Mouse (Mus musculus) gastrocnemius, postnatal 36 days (tissue): Measurements from ENCODE around the gene Med17. TPM values are rescaled to one million over a fixed set of nuclear protein-coding genes. Genes with fewer than 3 reads are reported as not detected.
A peak's percentile ranks its signal among the peaks of the same experiment; 100 is the strongest.
"Not testable (repeated sequence)": the region's sequence is repeated elsewhere in the genome, so short reads cannot be mapped to it uniquely, and the experiment has no call there.

Experiments used
- DNase-seq, 2 experiments: peaks; one replicate each; pipeline ENCODE4 v3.0.0; 2022
- intact Hi-C: fragments of 180-260 bp; cut with DNase I; formaldehyde crosslinking; loops from one replicate; pipeline ENCODE4 v1.15.1; 2025
- long read RNA-seq, 2 experiments: library from polyadenylated mRNA; stranded (forward); transcript quantifications; one replicate each; pipeline ENCODE4 v2.0.0; 2021
- total RNA-seq, 2 experiments: library from RNA; stranded (reverse); gene quantifications; 2 replicates each; pipeline ENCODE4 v1.2.3; 2021

The Med17 gene
- total RNA-seq: 10 to 100 TPM in 1 of 2 experiments, 1 to 10 TPM in 1; 6.9 to 10.2 TPM
- long read RNA-seq, experiment 1, partial matches to known transcripts: 1 of 18 reads
- long read RNA-seq, experiment 1, other reads (novel, unspliced or antisense): 13 of 18 reads
- long read RNA-seq, experiment 2, transcript Med17-201 (12 exons, 3,964 nt): major isoform, 5 of 21 reads
- long read RNA-seq, experiment 2, partial matches to known transcripts: 1 of 21 reads
- long read RNA-seq, experiment 2, other reads (novel, unspliced or antisense): 15 of 21 reads

GRCm38 (mm10) chr9:15279649-15280490, at the start of gene Med17:
Gene Med17, minus strand, starts transcription at chr9:15279931.
- intact Hi-C loops: no loop called here
- peak; percentile 85 to 89 for DNase-seq

- DNase-seq: no peak
- intact Hi-C loops: no loop called here
Measured at GRCm38 (mm10) chr9:15318170-15318742, 38.5 kb upstream of the Med17 start.

- DNase-seq: no peak
- intact Hi-C loops: no loop called here
Measured at GRCm38 (mm10) chr9:15317223-15318169, 37.8 kb upstream of the Med17 start.

GRCm38 (mm10) chr9:15316296-15316695, 36.6 kb upstream of the Med17 start:
- intact Hi-C loops, DNase-seq: not testable (repeated sequence)

- intact Hi-C loops: no loop called here
- no peak for DNase-seq
Measured at GRCm38 (mm10) chr9:15314619-15315018, 34.9 kb upstream of the Med17 start.

- DNase-seq: no peak
- intact Hi-C loops: no loop called here
Measured at GRCm38 (mm10) chr9:15313633-15314032, 33.9 kb upstream of the Med17 start.

GRCm38 (mm10) chr9:15312054-15312735, 32.5 kb upstream of the Med17 start:
- intact Hi-C loops: no loop called here
- DNase-seq: no peak

GRCm38 (mm10) chr9:15310179-15310578, 30.4 kb upstream of the Med17 start:
- intact Hi-C loops: no loop called here
- no peak for DNase-seq

GRCm38 (mm10) chr9:15309425-15309824, 29.7 kb upstream of the Med17 start:
- intact Hi-C loops: no loop called here
- no peak for DNase-seq

GRCm38 (mm10) chr9:15308254-15308653, 28.5 kb upstream of the Med17 start:
- intact Hi-C loops: no loop called here
- DNase-seq: no peak

- intact Hi-C loops: no loop called here
- DNase-seq: no peak
Measured at GRCm38 (mm10) chr9:15307257-15307656, 27.5 kb upstream of the Med17 start.

GRCm38 (mm10) chr9:15306398-15307119, 26.8 kb upstream of the Med17 start, which contains the start of gene 4931406C07Rik:
Gene 4931406C07Rik, minus strand, starts transcription at chr9:15306448.
- no peak for DNase-seq
- intact Hi-C loops: no loop called here

GRCm38 (mm10) chr9:15305503-15306397, 26.0 kb upstream of the Med17 start, which contains the start of gene Taf1d:
Gene Taf1d, plus strand, starts transcription at chr9:15306214.
- peak; percentile 97 to 99 for DNase-seq
- intact Hi-C loops: no loop called here

- no peak for DNase-seq
- intact Hi-C loops: no loop called here
Measured at GRCm38 (mm10) chr9:15302881-15303280, 23.1 kb upstream of the Med17 start.

GRCm38 (mm10) chr9:15302006-15302405, 22.3 kb upstream of the Med17 start:
- DNase-seq, intact Hi-C loops: not testable (repeated sequence)

- intact Hi-C loops: no loop called here
- no peak for DNase-seq
Measured at GRCm38 (mm10) chr9:15301399-15301798, 21.7 kb upstream of the Med17 start.

GRCm38 (mm10) chr9:15300056-15300455, 20.3 kb upstream of the Med17 start:
- intact Hi-C loops: no loop called here

GRCm38 (mm10) chr9:15298451-15298850, 18.7 kb upstream of the Med17 start:
- intact Hi-C loops: no loop called here
- DNase-seq: no peak

More at GRCm38 (mm10) chr9:15300056-15300455, 20.3 kb upstream of the Med17 start:
- DNase-seq: no peak
